Mouse (Mus musculus): ENCODE measurements around the gene Tcf3. TPM values are rescaled to one million over a fixed set of nuclear protein-coding genes. Genes with fewer than 3 reads are reported as not detected.

Gene Tcf3
- total RNA-seq, 2 experiments from 2014 or later = 11.1 to 13.8 TPM

GRCm38 (mm10) chr10:80385811-80386734 is 47.4 kb downstream of the Tcf3 start:
- DNase-seq = no peak

- no peak for DNase-seq
These were observed 48.1 kb downstream of the Tcf3 start for GRCm38 (mm10) chr10:80385310-80385709.

GRCm38 (mm10) chr10:80384709-80385108 is 48.7 kb downstream of the Tcf3 start:
- DNase-seq = no peak

GRCm38 (mm10) chr10:80384115-80384639 is 49.3 kb downstream of the Tcf3 start:
- no peak for DNase-seq

GRCm38 (mm10) chr10:80383431-80383830 is 50.0 kb downstream of the Tcf3 start:
- DNase-seq = no peak

GRCm38 (mm10) chr10:80382641-80383365 is 50.6 kb downstream of the Tcf3 start:
- DNase-seq = no peak

GRCm38 (mm10) chr10:80377716-80378115 is 55.7 kb downstream of the Tcf3 start:
- no peak for DNase-seq

- peak; percentile 82 for DNase-seq
These were observed 57.3 kb downstream of the Tcf3 start for GRCm38 (mm10) chr10:80376160-80376559.

- peak; percentile 55 for DNase-seq
These were observed 59.4 kb downstream of the Tcf3 start for GRCm38 (mm10) chr10:80374063-80374462.

- no peak for DNase-seq
These were observed 60.7 kb downstream of the Tcf3 start for GRCm38 (mm10) chr10:80372706-80373105.

GRCm38 (mm10) chr10:80371983-80372382 is 61.5 kb downstream of the Tcf3 start:
- DNase-seq = no peak

GRCm38 (mm10) chr10:80371411-80371966 is 62.0 kb downstream of the Tcf3 start:
- DNase-seq = no peak

- no peak for DNase-seq
These were observed 63.3 kb downstream of the Tcf3 start for GRCm38 (mm10) chr10:80369995-80370747.

- no peak for DNase-seq
These were observed 65.1 kb downstream of the Tcf3 start for GRCm38 (mm10) chr10:80368392-80368791.

- no peak for DNase-seq
These were observed 65.5 kb downstream of the Tcf3 start for GRCm38 (mm10) chr10:80367954-80368353.

GRCm38 (mm10) chr10:80365736-80366135 is 67.7 kb downstream of the Tcf3 start:
- DNase-seq = no peak

GRCm38 (mm10) chr10:80363734-80364133 is 69.7 kb downstream of the Tcf3 start:
- no peak for DNase-seq
